Mouse (Mus musculus) hindbrain, embryonic 15.5 days (tissue): ENCODE data around the gene E130218I03Rik. TPM values are rescaled to one million over a fixed set of nuclear protein-coding genes. Genes with fewer than 3 reads are reported as not detected.
A peak's percentile ranks its signal among the peaks of the same experiment; 100 is the strongest.

Experiments
- ATAC-seq: fragments of 200-750 bp; cut with Nextera tagmentation; 2 replicates; pipeline ENCODE4 v1.8.0; 2017; ENCODE audit warnings: low read depth, moderate number of reproducible peaks, moderate TSS enrichment; ENCODE audit not compliant: low FRiP score
- H3K27ac ChIP-seq: fragments of 300-500 bp; sonication (generic); replicated peaks from 2 replicates; pipeline ENCODE4 v1.5.1; 2015; ENCODE audit warnings: mild to moderate bottlenecking, inconsistent platforms
- H3K27me3 ChIP-seq: fragments of 300-500 bp; sonication (generic); 2 replicates; pipeline ENCODE4 v1.6.1; 2015; ENCODE audit warnings: control low read depth, inconsistent platforms
- H3K36me3 ChIP-seq: fragments of 300-500 bp; sonication (generic); 2 replicates; pipeline ENCODE4 v1.6.1; 2015; ENCODE audit warnings: control low read depth, inconsistent platforms
- H3K4me1 ChIP-seq: fragments of 300-500 bp; sonication (generic); replicated peaks from 2 replicates; pipeline ENCODE4 v1.6.1; 2015; ENCODE audit warnings: control low read depth, inconsistent platforms
- H3K4me2 ChIP-seq: fragments of 300-500 bp; sonication (generic); 2 replicates; pipeline ENCODE4 v1.6.1; 2015; ENCODE audit warnings: moderate library complexity, mild to moderate bottlenecking, inconsistent platforms
- H3K4me3 ChIP-seq: fragments of 300-500 bp; sonication (generic); 2 replicates; pipeline ENCODE4 v1.5.1; 2015; ENCODE audit warnings: mild to moderate bottlenecking, inconsistent platforms
- H3K9ac ChIP-seq: fragments of 300-500 bp; sonication (generic); 2 replicates; pipeline ENCODE4 v1.6.1; 2015; ENCODE audit warnings: inconsistent platforms
- H3K9me3 ChIP-seq: fragments of 300-500 bp; sonication (generic); 2 replicates; pipeline ENCODE4 v1.6.1; 2016; ENCODE audit warnings: control low read depth, inconsistent platforms
- WGBS: fragments of 180-500 bp; shearing (Covaris S2); methylation state at CpG from one replicate; pipeline ENCODE4 v1.1.7; 2015; 5-methylcytosine and 5-hydroxymethylcytosine counted together
- polyA plus RNA-seq: library from polyadenylated mRNA; unstranded; fragments of >200 nt; fragmentation: Nextera tagmentation; extraction: Ambion mirVana; gene quantifications from 2 replicates; pipeline ENCODE4 v1.2.1, GENCODE M21; 2015

Gene E130218I03Rik
- 0.48 and 0.64 TPM in 2 replicates for polyA plus RNA-seq

GRCm38 (mm10) chr4:134243516-134244250 lies at the start of gene E130218I03Rik:
E130218I03Rik (plus strand) TSS chr4:134243662.
- no peak within 1 kb of the TSS for H3K9ac ChIP-seq
- ATAC-seq, result no peak

DNA sequence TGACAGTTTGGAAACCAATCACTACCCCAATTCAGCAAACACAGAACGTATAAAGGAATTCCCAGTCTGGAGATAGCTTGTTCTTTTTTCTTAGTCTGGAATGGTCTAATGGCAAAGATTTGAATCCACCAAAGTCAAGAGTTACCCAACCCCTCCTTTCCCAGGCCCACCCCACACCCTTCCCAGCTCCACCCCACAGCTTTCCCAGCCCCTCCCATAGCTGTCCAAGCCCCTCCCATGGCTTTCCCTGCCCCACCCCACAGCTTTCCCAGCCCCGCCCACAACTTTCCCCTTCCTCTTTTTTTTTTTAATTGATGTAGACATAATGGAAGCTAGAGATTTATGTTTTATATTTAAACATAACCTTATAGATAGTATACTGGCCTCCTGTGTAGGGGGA lies 44.1 kb upstream of the E130218I03Rik start:
- 88% methylated on average over 2 of the region's 2 CpGs for WGBS
- no peak overlapping the region for H3K4me2 ChIP-seq
- no peaks in the 10 kb centered on the region for H3K9me3 ChIP-seq
- no peaks in the 10 kb centered on the region for H3K27me3 ChIP-seq
- ATAC-seq, result no peak
- no peaks in the 10 kb centered on the region for H3K4me1 ChIP-seq
- no peak overlapping the region for H3K27ac ChIP-seq
- no peaks in the 10 kb centered on the region for H3K36me3 ChIP-seq
- no peak overlapping the region for H3K4me3 ChIP-seq
- no peak overlapping the region for H3K9ac ChIP-seq

More at GRCm38 (mm10) chr4:134243516-134244250, at the start of gene E130218I03Rik:
- no peaks in the 10 kb centered on the region for H3K36me3 ChIP-seq
- peaks cover 32% of the 10 kb centered on the region for H3K4me1 ChIP-seq
- peaks cover 22% of the 10 kb centered on the region for H3K27me3 ChIP-seq
- peak within 1 kb of the TSS; percentile 75 for H3K4me2 ChIP-seq
- H3K27ac ChIP-seq, result no peak within 1 kb of the TSS
- WGBS, result 91% methylated on average over 17 of the region's 17 CpGs
- peak within 1 kb of the TSS; percentile 63 for H3K4me3 ChIP-seq
- H3K9me3 ChIP-seq, result no peaks in the 10 kb centered on the region

DNA sequence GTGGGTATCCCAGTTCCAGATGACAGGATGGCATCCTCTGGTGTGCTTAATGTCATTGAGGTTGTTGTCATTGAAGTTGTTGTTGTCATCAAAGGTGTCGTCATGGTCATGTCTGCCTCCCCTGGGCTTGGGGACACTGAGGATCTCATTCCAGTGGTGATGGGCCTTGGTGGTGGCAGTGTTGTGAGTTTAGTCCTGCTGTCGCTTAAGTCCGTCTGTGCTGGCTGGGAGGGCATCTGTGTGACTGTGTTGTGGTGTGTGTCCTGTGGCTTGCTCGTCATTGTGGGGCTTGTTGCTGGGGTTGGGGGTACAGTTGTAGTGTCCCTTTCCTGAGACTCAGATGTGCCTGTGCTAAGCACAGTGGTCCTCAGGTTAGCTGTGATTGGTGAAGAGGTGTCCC lies 40.6 kb upstream of the E130218I03Rik start, which contains the start of gene Gm7534:
Gene Gm7534 (minus strand): TSS at position 101 of the 400 bp plus-strand sequence.
- ATAC-seq, result no peak
- Histone ChIP-seq H3K4me3 (no peak within 1 kb of the TSS), H3K27me3 (no peaks in the 10 kb centered on the region), H3K36me3 (no peaks in the 10 kb centered on the region), H3K27ac (no peak within 1 kb of the TSS), H3K4me1 (no peaks in the 10 kb centered on the region), H3K9ac (no peak within 1 kb of the TSS), H3K4me2 (no peak within 1 kb of the TSS), H3K9me3 (no peaks in the 10 kb centered on the region)
- WGBS, result 89% methylated on average over 4 of the region's 4 CpGs

DNA sequence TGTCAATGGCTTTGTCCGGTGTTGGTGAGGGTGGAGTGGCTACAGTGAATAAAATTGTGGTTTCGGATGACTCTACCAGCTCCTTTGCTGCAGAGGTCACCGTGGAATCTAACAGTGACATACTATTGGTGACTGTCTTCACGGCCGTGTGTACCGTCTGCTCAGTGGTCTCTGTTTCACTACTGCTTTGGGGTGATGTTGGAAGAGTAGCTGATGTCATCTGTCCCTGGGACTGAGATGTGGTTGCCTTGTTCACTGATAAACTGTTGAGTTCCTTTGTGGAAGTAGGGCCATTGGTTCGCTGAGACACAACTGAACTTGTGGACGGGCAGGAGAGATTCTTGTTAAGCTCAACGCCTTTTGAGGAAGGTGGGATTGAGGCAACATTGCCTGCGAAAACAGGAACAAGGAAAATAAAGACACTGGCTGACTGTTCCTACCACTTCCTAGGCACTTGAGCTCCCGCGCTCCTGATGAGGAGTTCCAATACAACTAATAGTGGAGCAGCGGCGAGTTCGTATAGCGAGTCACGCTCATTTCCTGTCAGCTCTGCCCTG lies 40.0 kb upstream of the E130218I03Rik start:
- Histone ChIP-seq H3K4me3 (no peak overlapping the region), H3K9me3 (no peaks in the 10 kb centered on the region), H3K4me2 (no peak overlapping the region), H3K36me3 (no peaks in the 10 kb centered on the region), H3K27ac (no peak overlapping the region), H3K27me3 (no peaks in the 10 kb centered on the region), H3K9ac (no peak overlapping the region), H3K4me1 (no peaks in the 10 kb centered on the region)
- 90% methylated on average over 17 of the region's 17 CpGs for WGBS
- no peak for ATAC-seq

GRCm38 (mm10) chr4:134206488-134207053 lies 36.9 kb upstream of the E130218I03Rik start:
- no peak for ATAC-seq

GRCm38 (mm10) chr4:134222793-134223600 lies 20.5 kb upstream of the E130218I03Rik start:
- 67% methylated on average over 11 of the region's 11 CpGs for WGBS
- ATAC-seq, result no peak
- Histone ChIP-seq H3K9me3 (no peaks in the 10 kb centered on the region), H3K36me3 (no peaks in the 10 kb centered on the region), H3K27me3 (no peaks in the 10 kb centered on the region), H3K4me3 (no peak overlapping the region), H3K27ac (no peak overlapping the region), H3K4me1 (no peaks in the 10 kb centered on the region), H3K9ac (no peak overlapping the region), H3K4me2 (no peak overlapping the region)

More at GRCm38 (mm10) chr4:134206488-134207053, 36.9 kb upstream of the E130218I03Rik start:
- no peak overlapping the region for H3K4me3 ChIP-seq
- no peaks in the 10 kb centered on the region for H3K4me1 ChIP-seq
- no peaks in the 10 kb centered on the region for H3K36me3 ChIP-seq
- no peak overlapping the region for H3K27ac ChIP-seq
- no peaks in the 10 kb centered on the region for H3K27me3 ChIP-seq
- WGBS, result 64% methylated on average over 6 of the region's 6 CpGs
- no peak overlapping the region for H3K9ac ChIP-seq
- H3K4me2 ChIP-seq, result no peak overlapping the region
- no peaks in the 10 kb centered on the region for H3K9me3 ChIP-seq

GRCm38 (mm10) chr4:134227194-134227593 lies 16.3 kb upstream of the E130218I03Rik start, which contains the start of gene Catsper4:
Catsper4 (minus strand) TSS chr4:134227383.
- no peak within 1 kb of the TSS for H3K4me2 ChIP-seq
- H3K4me3 ChIP-seq, result no peak within 1 kb of the TSS
- WGBS, result 81% methylated on average over 8 of the region's 8 CpGs
- no peaks in the 10 kb centered on the region for H3K4me1 ChIP-seq
- no peak for ATAC-seq
- no peak within 1 kb of the TSS for H3K27ac ChIP-seq
- no peak within 1 kb of the TSS for H3K9ac ChIP-seq
- H3K36me3 ChIP-seq, result no peaks in the 10 kb centered on the region
- no peaks in the 10 kb centered on the region for H3K27me3 ChIP-seq
- no peaks in the 10 kb centered on the region for H3K9me3 ChIP-seq

DNA sequence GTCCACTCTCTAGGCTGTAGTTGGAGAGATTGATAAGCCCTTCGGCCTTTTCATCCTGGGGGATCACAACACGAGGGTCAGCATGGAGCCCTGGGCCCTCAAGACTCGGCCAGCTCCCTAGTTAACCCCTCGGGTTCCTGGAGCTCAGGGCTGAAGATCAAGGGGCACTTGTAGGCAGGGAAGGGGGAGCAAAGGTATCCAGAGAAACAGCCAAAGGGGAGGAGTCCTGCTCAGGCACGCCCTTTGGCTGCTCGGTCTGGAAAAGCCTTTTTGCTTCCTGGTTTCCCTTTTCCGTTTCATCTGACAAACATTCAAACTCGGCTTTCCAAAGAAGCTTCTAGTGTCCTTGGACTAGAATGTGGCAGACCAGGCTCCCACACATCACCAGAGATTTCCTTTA lies 13.0 kb upstream of the E130218I03Rik start:
- Histone ChIP-seq H3K27me3 (no peaks in the 10 kb centered on the region), H3K4me3 (no peak overlapping the region), H3K4me1 (no peaks in the 10 kb centered on the region), H3K27ac (no peak overlapping the region), H3K36me3 (no peaks in the 10 kb centered on the region), H3K9ac (no peak overlapping the region), H3K9me3 (no peaks in the 10 kb centered on the region), H3K4me2 (no peak overlapping the region)
- WGBS, result 48% methylated on average over 8 of the region's 8 CpGs
- no peak for ATAC-seq

DNA sequence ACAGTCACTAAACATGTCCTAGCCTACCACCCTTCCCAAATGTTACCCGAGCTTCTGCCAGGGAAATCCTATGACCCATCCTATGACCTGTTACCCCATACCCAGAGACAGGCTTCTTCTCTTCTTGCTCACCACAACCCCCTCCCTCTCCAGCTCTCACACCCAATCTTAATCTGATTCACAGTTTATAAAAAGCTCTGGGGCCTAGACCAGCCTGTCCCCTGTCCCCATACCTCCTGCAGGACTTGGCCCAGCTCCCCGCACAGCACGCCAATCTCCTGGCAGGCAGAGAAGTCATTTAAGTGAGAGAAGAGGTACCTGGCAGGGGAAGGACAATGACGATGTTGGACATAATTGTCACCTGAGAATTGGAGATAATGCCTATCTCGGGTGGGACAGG lies 8.6 kb upstream of the E130218I03Rik start:
- Histone ChIP-seq H3K27ac (no peak overlapping the region), H3K36me3 (no peaks in the 10 kb centered on the region), H3K9me3 (no peaks in the 10 kb centered on the region), H3K9ac (no peak overlapping the region), H3K4me3 (no peak overlapping the region), H3K27me3 (peaks cover 18% of the 10 kb centered on the region), H3K4me2 (no peak overlapping the region), H3K4me1 (peaks cover 12% of the 10 kb centered on the region)
- ATAC-seq, result no peak
- WGBS, result 80% methylated on average over 5 of the region's 5 CpGs

- no peak overlapping the region for H3K4me3 ChIP-seq
- WGBS, result 25% methylated on average over 19 of the region's 19 CpGs
These were observed 5.7 kb upstream of the E130218I03Rik start for GRCm38 (mm10) chr4:134237582-134238278.

DNA sequence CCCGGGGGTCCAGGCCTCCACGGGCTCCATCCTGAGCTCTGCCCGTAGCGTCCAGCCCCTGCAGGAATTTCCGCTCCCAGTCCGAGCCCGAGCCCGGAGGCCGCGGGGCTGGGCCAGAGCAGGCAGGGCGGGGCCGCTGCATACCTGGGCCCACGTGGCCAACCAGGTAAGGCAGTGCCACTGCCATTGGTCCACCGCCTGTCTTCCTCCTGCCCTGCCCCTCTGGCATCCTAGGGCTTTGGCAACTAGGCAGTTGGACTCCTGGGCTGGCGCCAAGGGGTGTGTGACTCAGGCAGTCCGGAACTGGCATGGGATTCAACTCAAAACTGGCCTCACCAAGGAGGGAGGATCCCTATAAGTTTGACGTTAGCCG lies 5.2 kb upstream of the E130218I03Rik start, which contains the start of gene Cnksr1:
Gene Cnksr1 (minus strand): TSS at position 121 of the 373 bp plus-strand sequence.
- Histone ChIP-seq H3K27ac (no peak within 1 kb of the TSS), H3K27me3 (peaks cover 18% of the 10 kb centered on the region), H3K9ac (no peak within 1 kb of the TSS), H3K4me2 (peak within 1 kb of the TSS; percentile 39), H3K9me3 (no peaks in the 10 kb centered on the region), H3K36me3 (no peaks in the 10 kb centered on the region), H3K4me1 (peaks cover 12% of the 10 kb centered on the region), H3K4me3 (no peak within 1 kb of the TSS)
- WGBS, result 5% methylated on average over 18 of the region's 18 CpGs
- peak; percentile 42; the same call in 1 of the 2 replicates for ATAC-seq

More at GRCm38 (mm10) chr4:134237582-134238278, 5.7 kb upstream of the E130218I03Rik start:
- peak overlapping the region; percentile 39 for H3K4me2 ChIP-seq
- H3K27me3 ChIP-seq, result peaks cover 18% of the 10 kb centered on the region
- H3K27ac ChIP-seq, result no peak overlapping the region
- no peak overlapping the region for H3K9ac ChIP-seq
- no peak for ATAC-seq
- H3K9me3 ChIP-seq, result no peaks in the 10 kb centered on the region
- peaks cover 12% of the 10 kb centered on the region for H3K4me1 ChIP-seq
- no peaks in the 10 kb centered on the region for H3K36me3 ChIP-seq
